In genomic region chr3:94482764-94483385, GRCm38 (mm10) we compare ENCODE assay signal across 10 mouse cellular contexts. TPM values are rescaled to one million over a fixed set of nuclear protein-coding genes. Genes with fewer than 3 reads are reported as not detected.
DNase-seq lines count a peak whose midpoint lies in the region; ATAC-seq lines count a peak whose summit lies in the region.
"Had no signal": no experiment of that assay in that cellular context is flagged by ENCODE, and none has a peak within 500 bp of the region (broad histone marks: within the 10 kb centered on the region; RNA-seq: fewer than 3 reads in every experiment).

No protein-coding gene starts in this region.

- DNase-seq in heart, adult 11 months, result peak; percentile 94
- no peak for DNase-seq in heart, postnatal 4 days
- DNase-seq in MEL-GATA-1-ER (ENCODE audit: extremely low read depth, low read depth), result peak; percentile 97
- no peak for DNase-seq in spleen, postnatal 36 days (ENCODE audit: low spot score in 2 of 2)
- no peak for DNase-seq in thymus, postnatal 36 days
- no peak for DNase-seq in left cerebral cortex, adult 11 months (ENCODE audit: low spot score)

- peak overlapping the region; percentile 42 for H3K9ac ChIP-seq in midbrain, embryonic 13.5 days (replicated peaks)

- peak overlapping the region; percentile 95 for H3K27ac ChIP-seq in midbrain, embryonic 13.5 days

- H3K4me1 ChIP-seq in midbrain, embryonic 13.5 days (replicated peaks), result peaks cover 91% of the 10 kb centered on the region

- 0 out of 2 replicates have a peak overlapping the region, but pooled peaks have one; percentile 8 for H3K4me3 ChIP-seq in midbrain, embryonic 13.5 days (replicated peaks)
- H3K4me3 ChIP-seq: megakaryocyte, embryonic 14.5 days had no signal

- peak; percentile 6 to 41; a peak in 1 of 4 replicates for ATAC-seq in hematopoietic stem cell, adult 5-6 weeks (replicated peaks in 1 of 2; ENCODE audit: insufficient read depth in 1 of 2, low FRiP score in 2 of 2, low TSS enrichment in 1 of 2, low read depth in 1 of 2, poor library complexity in 2 of 2, severe bottlenecking in 2 of 2)
- ATAC-seq in midbrain, embryonic 13.5 days, result no peak

- H3K9me3 ChIP-seq in midbrain, embryonic 13.5 days, result no peaks in the 10 kb centered on the region

- H3K4me2 ChIP-seq in midbrain, embryonic 13.5 days (replicated peaks), result peak overlapping the region; percentile 98

- peaks cover 58% of the 10 kb centered on the region for H3K36me3 ChIP-seq in midbrain, embryonic 13.5 days

- 84% methylated on average over 17 of the region's 17 CpGs for WGBS in midbrain, embryonic 13.5 days

- H3K27me3 ChIP-seq in midbrain, embryonic 13.5 days, result no peaks in the 10 kb centered on the region

RNA-seq across cellular contexts. Expression of gene Riiad1, which starts 2.7 kb away (rescaled TPM):
- total RNA-seq in heart, postnatal 4 days (2021), result 1 to 10 TPM; 1.3 to 2.5 TPM
- not detected in 2 replicates for total RNA-seq in hematopoietic stem cell, adult 5-6 weeks (2017)
- polyA plus RNA-seq in midbrain, embryonic 13.5 days (2015; fragmentation: Nextera tagmentation; extraction: Ambion mirVana), result 24.3 and 26.1 TPM in 2 replicates

RNA-seq across cellular contexts. Expression of gene Celf3, which starts 4.8 kb away (rescaled TPM):
- under 1 TPM; 0.19 to 0.25 TPM for total RNA-seq in heart, postnatal 4 days (2021)
- not detected in 2 replicates for total RNA-seq in hematopoietic stem cell, adult 5-6 weeks (2017)
- 396 and 399 TPM in 2 replicates for polyA plus RNA-seq in midbrain, embryonic 13.5 days (2015; fragmentation: Nextera tagmentation; extraction: Ambion mirVana)
- total RNA-seq: gastrocnemius, adult 8-10 months had no signal

RNA-seq across cellular contexts. Expression of gene Oaz3, which starts 39.2 kb away (rescaled TPM):
- total RNA-seq in heart, postnatal 4 days (2021), result not detected
- 0.25 TPM in 1 of 2 replicates, not detected in the other for total RNA-seq in hematopoietic stem cell, adult 5-6 weeks (2017)
- 0.89 and 1.2 TPM in 2 replicates for polyA plus RNA-seq in midbrain, embryonic 13.5 days (2015; fragmentation: Nextera tagmentation; extraction: Ambion mirVana)
- total RNA-seq: gastrocnemius, adult 8-10 months had no signal

RNA-seq across cellular contexts. Expression of gene Mrpl9, which starts 39.8 kb away (rescaled TPM):
- 10 to 100 TPM; 60.8 to 62.6 TPM for total RNA-seq in heart, postnatal 4 days (2021)
- 64.1 and 67.4 TPM in 2 replicates for total RNA-seq in hematopoietic stem cell, adult 5-6 weeks (2017)
- polyA plus RNA-seq in midbrain, embryonic 13.5 days (2015; fragmentation: Nextera tagmentation; extraction: Ambion mirVana), result 61.3 and 63.2 TPM in 2 replicates

Comparison
In these comparisons a context has a peak if more than half of its experiments do, and no peak if none do; other contexts are left out.
1. DNase-seq: peak in heart, adult 11 months (single experiment) and MEL-GATA-1-ER (single experiment); none in heart, postnatal 4 days (single experiment), spleen, postnatal 36 days (0 of 2), thymus, postnatal 36 days (0 of 2) and left cerebral cortex, adult 11 months (single experiment).